Mouse (Mus musculus) brain, adult 2 months (tissue): ENCODE measurements around the gene Slc45a1.

Source experiments
- DNase-seq: peaks from one replicate; pipeline ENCODE4 v3.0.0; 2011; ENCODE audit warnings: low read depth, low spot score

Gene Slc45a1

GRCm38 (mm10) chr4:150581931-150582723 lies 69.8 kb downstream of the Slc45a1 start:
- peak; percentile 82 for DNase-seq
